Mouse (Mus musculus): Measurements from ENCODE around the gene Olfr173.

Gene Olfr173

GRCm38 (mm10) chr16:58800168-58800567 lies at the start of gene Olfr173:
TSS of gene Olfr173 (minus strand) at chr16:58800268.
- no peak for DNase-seq (ENCODE audit: low spot score in 2 of 2)

- DNase-seq (ENCODE audit: low spot score in 2 of 2): no peak
Observed at GRCm38 (mm10) chr16:58826732-58827319, 26.8 kb upstream of the Olfr173 start, which contains the start of gene Olfr175-ps1. TSS of gene Olfr175-ps1 (minus strand) at chr16:58826782.

- DNase-seq (ENCODE audit: low spot score in 2 of 2): no peak
Observed at GRCm38 (mm10) chr16:58763076-58763475, 37.0 kb downstream of the Olfr173 start, which contains the start of gene Olfr172. TSS of gene Olfr172 (minus strand) at chr16:58763176.

GRCm38 (mm10) chr16:58756191-58756590 lies 43.9 kb downstream of the Olfr173 start:
- DNase-seq (ENCODE audit: low spot score in 2 of 2): no peak

- no peak for DNase-seq (ENCODE audit: low spot score in 2 of 2)
Observed at GRCm38 (mm10) chr16:58751314-58751713, 48.8 kb downstream of the Olfr173 start.

- DNase-seq (ENCODE audit: low spot score in 2 of 2): no peak
Observed at GRCm38 (mm10) chr16:58746715-58747114, 53.4 kb downstream of the Olfr173 start.

Data from frontal cortex, postnatal 10 days (tissue).